Mouse (Mus musculus) B cell, adult (primary cell): Measurements from ENCODE around the gene Smc6. TPM values are rescaled to one million over a fixed set of nuclear protein-coding genes. Genes with fewer than 3 reads are reported as not detected.

Experiments used
- total RNA-seq: library from RNA; stranded (reverse); gene quantifications from 4 replicates; pipeline ENCODE4 v1.2.4, GENCODE M21; 2023; ENCODE audit not compliant: inconsistent age

Gene Smc6
- total RNA-seq: 177 to 211 TPM (median 203 TPM) in 4 replicates

DNA sequence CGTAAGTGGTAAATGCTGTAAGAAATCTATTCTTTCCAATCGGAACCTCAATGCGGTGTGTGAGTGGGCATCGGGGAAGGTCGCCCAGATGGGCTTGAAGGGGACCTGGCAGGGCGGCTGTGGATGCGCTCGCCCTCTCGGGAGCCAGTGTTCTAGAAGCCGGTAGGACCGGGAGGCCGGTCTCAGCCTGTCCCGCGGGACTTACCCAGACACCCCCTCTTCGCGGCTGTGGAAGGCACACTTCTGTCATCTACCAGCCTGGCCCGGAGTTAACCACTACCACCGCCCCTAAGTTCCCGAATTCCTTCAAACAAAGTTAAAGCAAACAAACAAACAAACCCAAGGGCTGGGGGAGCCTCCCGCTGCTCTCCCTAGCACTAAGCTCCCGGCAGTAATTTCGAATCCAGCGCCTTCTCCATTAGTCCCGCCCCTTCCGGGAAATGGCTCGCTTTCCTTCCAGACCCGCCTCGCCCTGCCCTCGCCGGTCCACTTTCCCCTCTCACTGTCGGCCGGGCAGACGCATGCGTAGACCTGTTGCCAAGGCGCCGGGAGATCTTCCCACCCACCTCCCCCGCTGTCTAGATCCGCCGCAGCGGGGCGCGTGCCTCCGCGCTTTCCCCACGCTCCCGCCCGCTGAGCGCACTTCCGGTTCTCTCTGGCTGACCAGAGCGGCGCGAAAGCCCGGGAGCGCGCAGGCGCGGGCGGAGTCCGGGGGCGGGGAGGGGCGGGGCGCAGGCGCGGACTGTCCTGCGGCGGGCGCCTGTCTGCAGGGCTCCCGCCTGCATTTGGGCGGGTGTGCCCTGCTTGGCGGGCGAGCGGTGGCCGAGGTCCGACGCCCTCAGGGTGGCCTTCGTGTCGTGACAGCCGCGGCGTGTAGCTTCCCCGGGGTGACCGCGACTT lies at the start of gene Smc6, which contains the start of gene Gen1:
Gene Smc6, plus strand, starts transcription at position 505 of the 900 bp plus-strand sequence.
Gene Gen1, minus strand, starts transcription at position 420 of the 900 bp plus-strand sequence.

Other genes starting within 250 kb of the Smc6 start
- gene Kcns3, start 114.8 kb upstream of the Smc6 start, total RNA-seq: not detected in 4 replicates
- gene Msgn1, start 56.9 kb upstream of the Smc6 start, total RNA-seq: not detected in 4 replicates
- 4.4 to 8.0 TPM (median 6.0 TPM) in 4 replicates for gene Gen1, start 85 bp upstream of the Smc6 start, total RNA-seq
- gene Vsnl1, start 170.7 kb downstream of the Smc6 start, total RNA-seq: not detected in 4 replicates
- gene Rad51ap2, start 190.2 kb downstream of the Smc6 start, total RNA-seq: 0.21 TPM in 1 of 4 replicates, not detected in the others